ENCODE assay signal across 10 mouse cellular contexts in genomic region chr9:69458982-69459381, GRCm38 (mm10). TPM values are rescaled to one million over a fixed set of nuclear protein-coding genes. Genes with fewer than 3 reads are reported as not detected.
DNase-seq lines count a peak whose midpoint lies in the region; ATAC-seq lines count a peak whose summit lies in the region.
"Had no signal": no experiment of that assay in that cellular context is flagged by ENCODE, and none has a peak within 500 bp of the region (broad histone marks: within the 10 kb centered on the region; RNA-seq: fewer than 3 reads in every experiment).

No protein-coding gene starts in this region.

- H3K27ac ChIP-seq in forebrain, embryonic 16.5 days (ENCODE audit: low read length) = no peak overlapping the region
- H3K27ac ChIP-seq: liver, embryonic 15.5 days had no signal

- H3K36me3 ChIP-seq in forebrain, embryonic 16.5 days (ENCODE audit: control insufficient read depth, insufficient read depth) = no peaks in the 10 kb centered on the region
- H3K36me3 ChIP-seq: liver, embryonic 15.5 days had no signal

- H3K4me2 ChIP-seq in forebrain, embryonic 16.5 days (ENCODE audit: low read length) = no peak overlapping the region
- H3K4me2 ChIP-seq: liver, embryonic 15.5 days had no signal

- intact Hi-C loops in gastrocnemius, postnatal 14 days (cut with DNase I; ENCODE audit: low total_unique reads) = no loop called here

- H3K9me3 ChIP-seq in forebrain, embryonic 16.5 days (ENCODE audit: control insufficient read depth, low read length) = no peaks in the 10 kb centered on the region
- H3K9me3 ChIP-seq: liver, embryonic 15.5 days had no signal

- ATAC-seq in megakaryocyte-erythroid progenitor cell, adult 5-6 weeks (replicated peaks; ENCODE audit: low FRiP score, low TSS enrichment, poor library complexity, severe bottlenecking) = peak; percentile 52
- ATAC-seq in granulocyte monocyte progenitor cell, adult 5-6 weeks (replicated peaks; ENCODE audit: poor library complexity, severe bottlenecking) = no peak
- no peak for ATAC-seq in forebrain, embryonic 16.5 days

- H3K4me3 ChIP-seq in forebrain, embryonic 16.5 days (replicated peaks; ENCODE audit: low read length) = no peak overlapping the region
- H3K4me3 ChIP-seq: liver, embryonic 15.5 days had no signal

- 59% methylated on average over 2 of the region's 2 CpGs for WGBS in forebrain, embryonic 16.5 days

- H3K4me1 ChIP-seq in forebrain, embryonic 16.5 days (replicated peaks; ENCODE audit: control insufficient read depth, insufficient read depth, low read length) = peaks cover 13% of the 10 kb centered on the region

- no peak overlapping the region for H3K9ac ChIP-seq in forebrain, embryonic 16.5 days (replicated peaks; ENCODE audit: low read depth, low read length)
- H3K9ac ChIP-seq: liver, embryonic 15.5 days had no signal

- peak; percentile 71 for DNase-seq in ovary, postnatal 36 days (ENCODE audit: low spot score)
- DNase-seq in ovary, postnatal 14 days (ENCODE audit: low spot score) = no peak
- DNase-seq in gastrocnemius, postnatal 14 days = peak; percentile 71
- peak; percentile 49 to 65 for DNase-seq in kidney, adult 8-10 months
- no peak for DNase-seq in right cerebral cortex, postnatal 36 days (ENCODE audit: low spot score in 2 of 2)

- H3K27me3 ChIP-seq in forebrain, embryonic 16.5 days (replicated peaks; ENCODE audit: control insufficient read depth, insufficient read depth, low read length) = peaks cover 14% of the 10 kb centered on the region
- H3K27me3 ChIP-seq: Patski had no signal

RNA-seq across cellular contexts. Expression of gene Anxa2, which starts 5.6 kb away (rescaled TPM):
- total RNA-seq in gastrocnemius, postnatal 14 days (2021) = 100 to 1,000 TPM in 1 of 2 experiments, 10 to 100 TPM in 1; 90.8 to 119 TPM
- total RNA-seq in megakaryocyte-erythroid progenitor cell, adult 5-6 weeks (2014; fragmentation: Nextera tagmentation) = 5.0 and 20.7 TPM in 2 replicates
- 14.2 and 15.8 TPM in 2 replicates for total RNA-seq in megakaryocyte-erythroid progenitor cell, adult 5-6 weeks (2017)
- 119 and 132 TPM in 2 replicates for total RNA-seq in granulocyte monocyte progenitor cell, adult 5-6 weeks (2014; fragmentation: Nextera tagmentation)
- total RNA-seq in granulocyte monocyte progenitor cell, adult 5-6 weeks (2017) = 95.9 and 98.4 TPM in 2 replicates
- 82.2 and 115 TPM in 2 replicates for polyA plus RNA-seq in forebrain, embryonic 16.5 days (2015; fragmentation: Nextera tagmentation; extraction: Ambion mirVana)

Comparison
In these comparisons a context has a peak if more than half of its experiments do, and no peak if none do; other contexts are left out.
1. DNase-seq: peak in ovary, postnatal 36 days (single experiment), gastrocnemius, postnatal 14 days (single experiment) and kidney, adult 8-10 months (2 of 2); none in ovary, postnatal 14 days (single experiment) and right cerebral cortex, postnatal 36 days (0 of 2).
2. RNA of gene Anxa2, which starts 5.6 kb away (total RNA-seq): 95.9 to 132 TPM in granulocyte monocyte progenitor cell, adult 5-6 weeks and 90.8 to 119 TPM in gastrocnemius, postnatal 14 days; 5.0 to 20.7 TPM in megakaryocyte-erythroid progenitor cell, adult 5-6 weeks; every median in the first group is over 4 times any median in the second.